Mouse (Mus musculus) thymus, postnatal 0 days (tissue): ENCODE results near the gene Dnaja3. TPM values are rescaled to one million over a fixed set of nuclear protein-coding genes. Genes with fewer than 3 reads are reported as not detected.

Source experiments
- DNase-seq: peaks from one replicate; pipeline ENCODE4 v3.0.0-alpha.2; 2015; ENCODE audit warnings: low spot score
- polyA plus RNA-seq: library from polyadenylated mRNA; unstranded; fragments of >200 nt; fragmentation: Nextera tagmentation; extraction: Ambion mirVana; gene quantifications from 2 replicates; pipeline ENCODE4 v1.2.1, GENCODE M21; 2015

Gene Dnaja3
- polyA plus RNA-seq, 1 experiment from 2014 or later: 47.3 TPM

DNA sequence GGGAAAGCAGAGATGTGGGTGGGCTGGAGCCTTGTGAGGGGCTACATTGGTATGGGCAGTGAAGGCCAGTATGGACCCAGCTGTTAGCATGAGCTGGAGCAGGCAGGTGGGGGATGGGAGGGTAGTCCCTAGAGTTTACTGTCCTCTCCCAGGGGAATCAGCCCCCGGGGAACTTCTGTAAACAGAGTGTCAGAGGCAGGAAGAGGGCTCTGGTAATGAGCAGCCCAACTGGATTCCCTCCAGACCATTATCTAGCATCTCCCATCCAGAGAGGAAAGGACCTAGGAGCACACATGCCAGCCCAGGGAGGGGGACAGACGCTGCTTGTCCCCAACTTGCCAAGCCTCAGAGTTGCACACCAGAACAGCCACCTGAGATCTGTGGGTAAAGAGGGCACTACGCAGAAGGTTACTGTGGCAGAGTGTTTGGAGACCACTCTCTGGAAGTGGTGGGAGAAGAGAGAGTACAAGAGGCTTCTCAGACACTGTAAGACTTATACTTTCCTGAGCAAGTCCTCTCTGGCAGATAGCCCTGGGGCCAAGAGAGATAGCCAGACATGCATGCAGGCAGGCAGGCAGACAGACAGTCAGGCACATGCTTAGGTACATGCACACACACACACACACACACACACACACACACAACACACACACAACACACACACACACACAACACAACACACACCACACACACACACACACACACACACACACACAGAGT is 1.5 kb downstream of the Dnaja3 start:
- DNase-seq: no peak

DNA sequence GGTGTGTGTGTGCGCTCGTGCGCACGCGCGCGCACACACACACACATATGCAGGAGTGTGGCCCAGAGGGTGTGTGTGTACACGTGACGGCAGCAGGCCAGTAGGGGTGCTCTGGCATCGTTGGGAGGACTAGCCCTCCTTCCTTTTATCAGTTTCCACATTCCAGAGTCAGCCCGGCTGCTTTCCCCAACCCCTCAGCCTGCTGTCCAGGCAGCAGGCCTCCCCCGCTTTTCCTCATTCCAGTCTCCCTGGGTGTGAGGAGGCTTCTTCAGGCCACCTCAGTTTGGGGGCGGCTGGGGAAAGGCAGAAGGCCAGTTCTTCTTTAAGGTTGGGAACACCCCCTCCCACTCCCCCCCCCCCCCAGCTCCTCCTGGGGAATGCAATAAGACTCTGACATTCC is 2.4 kb downstream of the Dnaja3 start:
- no peak for DNase-seq

DNA sequence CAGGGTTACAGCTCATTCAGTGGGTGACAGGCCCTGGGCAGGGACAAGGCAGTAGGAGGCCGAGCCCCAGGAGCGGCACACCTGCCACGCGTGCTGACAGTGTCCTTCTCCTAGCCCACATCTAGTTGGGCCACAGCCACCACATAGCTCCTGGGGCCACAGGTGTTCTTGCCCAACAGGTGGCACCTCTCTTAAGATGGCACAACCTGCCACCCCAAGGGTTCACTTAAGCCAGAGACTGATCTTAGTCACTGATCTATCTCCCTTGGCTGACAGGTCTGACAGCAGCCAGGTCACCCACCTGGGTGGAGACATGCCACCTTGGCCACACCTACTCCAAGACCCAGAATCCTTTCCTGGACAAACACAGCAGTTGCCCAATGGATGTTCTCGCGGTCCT is 3.1 kb downstream of the Dnaja3 start:
- no peak for DNase-seq

DNA sequence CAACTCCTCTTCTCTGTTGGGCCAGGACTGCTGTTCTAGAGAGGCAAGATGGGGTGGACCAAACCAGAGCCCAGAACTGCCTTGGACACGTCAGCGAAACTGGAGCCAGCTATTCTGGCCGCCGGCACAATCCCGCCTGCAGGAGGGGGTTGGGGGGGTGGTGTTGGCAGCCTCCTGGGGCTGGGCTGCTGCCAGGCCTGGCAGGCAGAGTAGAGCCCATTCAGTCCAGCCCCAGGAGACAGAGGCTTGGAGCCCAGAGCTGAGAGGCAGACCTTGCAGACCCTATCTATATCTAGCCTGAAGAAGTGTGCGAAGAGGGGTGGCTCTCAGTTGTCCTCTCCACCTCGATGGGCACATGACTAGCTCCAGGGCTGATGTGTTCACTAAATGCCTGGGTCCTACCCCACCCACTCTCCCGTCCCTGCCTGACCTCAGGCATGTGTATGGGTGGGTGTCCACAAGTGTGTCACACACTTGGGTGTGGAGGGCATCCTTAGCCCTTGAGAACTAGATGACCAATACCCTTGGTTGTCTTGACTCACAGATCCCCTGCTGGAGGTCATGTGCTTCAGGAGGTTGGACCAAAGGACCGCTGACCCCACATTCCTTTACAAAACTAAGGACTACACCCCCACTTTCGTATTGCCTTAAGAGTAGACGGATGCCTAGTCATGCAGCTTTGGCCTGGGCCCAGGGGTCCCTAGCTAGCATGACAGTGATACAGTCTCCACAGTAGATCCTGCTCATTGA is 4.1 kb downstream of the Dnaja3 start:
- no peak for DNase-seq

DNA sequence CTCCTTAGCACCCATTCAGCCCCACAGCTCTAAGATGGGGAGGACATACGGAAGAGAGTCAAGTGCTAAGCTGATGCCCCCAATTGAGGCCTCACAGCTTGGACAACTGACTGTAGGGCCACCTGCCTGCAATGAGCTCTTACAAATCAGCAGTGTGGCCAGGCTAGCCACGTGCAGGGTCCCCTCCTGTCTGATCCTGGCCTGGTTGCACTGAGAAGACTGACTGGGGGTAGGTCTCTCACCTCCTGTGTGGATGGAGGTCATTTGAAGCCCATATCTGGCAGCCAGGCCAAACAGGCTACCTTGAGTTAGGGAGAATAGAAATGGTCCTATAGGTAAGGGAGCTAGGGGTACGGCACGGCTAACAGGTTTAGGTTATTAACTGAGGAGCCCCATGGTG is 6.1 kb downstream of the Dnaja3 start:
- DNase-seq: no peak

DNA sequence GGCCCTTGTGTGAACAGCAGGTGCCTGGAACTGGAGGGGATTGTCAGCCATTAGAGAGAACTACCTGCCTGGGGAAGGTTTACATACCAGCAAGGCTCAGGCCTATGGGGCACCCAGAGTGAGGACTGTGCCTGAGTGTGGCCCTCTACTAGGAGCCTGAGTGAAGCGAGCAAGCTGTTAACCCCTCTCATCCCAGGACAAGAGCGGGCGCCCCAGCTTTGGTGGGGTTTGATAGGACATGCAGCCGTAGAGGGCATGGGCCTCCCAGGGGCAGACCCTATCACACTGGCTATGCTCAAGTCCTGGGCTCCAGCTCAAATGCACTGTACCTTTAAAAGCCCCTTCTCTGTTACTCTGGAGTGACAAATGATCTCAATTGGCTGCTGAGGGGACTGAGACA is 7.0 kb downstream of the Dnaja3 start:
- no peak for DNase-seq

DNA sequence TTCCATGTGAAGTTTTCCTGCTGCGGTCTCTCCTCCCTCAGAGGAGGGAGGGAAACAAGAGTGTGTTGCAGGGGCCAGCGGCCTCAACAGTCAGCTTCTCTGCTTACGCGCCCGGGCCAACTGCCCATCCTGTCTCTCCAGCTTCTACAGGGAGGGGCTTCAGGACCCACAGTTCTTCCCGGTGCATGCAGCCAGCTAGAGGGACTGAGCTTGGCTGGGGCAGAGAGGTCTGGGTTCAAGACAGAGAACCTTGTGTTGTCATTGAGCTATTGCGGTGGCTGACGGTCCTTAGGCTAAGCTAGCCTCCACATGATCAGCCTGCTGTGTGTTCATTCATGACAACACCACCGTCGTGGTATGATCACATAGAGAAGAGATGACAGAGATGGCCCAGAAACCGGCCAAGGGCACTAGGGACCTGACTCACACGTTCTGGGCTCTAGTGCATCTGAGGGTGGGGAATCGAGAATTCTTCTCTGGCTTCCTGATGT is 7.9 kb downstream of the Dnaja3 start:
- DNase-seq: no peak

DNA sequence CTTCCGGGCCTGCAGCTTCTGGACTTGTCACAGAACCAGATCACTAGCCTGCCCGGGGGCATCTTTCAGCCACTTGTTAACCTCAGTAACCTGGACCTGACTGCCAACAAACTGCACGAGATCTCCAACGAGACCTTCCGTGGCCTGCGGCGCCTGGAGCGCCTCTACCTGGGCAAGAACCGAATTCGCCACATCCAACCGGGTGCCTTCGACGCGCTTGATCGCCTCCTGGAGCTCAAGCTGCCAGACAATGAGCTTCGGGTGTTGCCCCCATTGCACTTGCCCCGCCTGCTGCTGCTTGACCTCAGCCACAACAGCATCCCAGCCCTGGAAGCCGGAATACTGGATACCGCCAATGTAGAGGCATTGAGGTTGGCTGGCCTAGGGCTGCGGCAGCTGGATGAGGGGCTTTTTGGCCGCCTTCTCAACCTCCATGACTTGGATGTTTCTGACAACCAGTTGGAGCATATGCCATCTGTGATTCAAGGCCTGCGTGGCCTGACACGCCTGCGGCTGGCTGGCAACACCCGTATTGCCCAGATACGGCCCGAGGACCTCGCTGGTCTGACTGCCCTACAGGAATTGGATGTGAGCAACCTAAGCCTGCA is 8.7 kb downstream of the Dnaja3 start:
- no peak for DNase-seq

DNA sequence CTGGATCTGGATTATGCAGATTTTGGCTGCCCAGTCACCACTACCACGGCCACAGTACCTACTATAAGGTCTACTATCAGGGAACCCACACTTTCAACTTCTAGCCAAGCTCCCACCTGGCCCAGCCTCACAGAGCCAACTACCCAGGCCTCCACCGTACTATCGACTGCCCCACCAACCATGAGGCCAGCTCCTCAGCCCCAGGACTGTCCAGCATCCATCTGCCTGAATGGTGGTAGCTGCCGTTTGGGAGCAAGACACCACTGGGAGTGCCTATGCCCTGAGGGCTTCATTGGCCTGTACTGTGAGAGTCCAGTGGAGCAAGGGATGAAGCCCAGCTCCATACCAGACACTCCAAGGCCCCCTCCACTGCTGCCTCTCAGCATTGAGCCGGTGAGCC is 9.4 kb downstream of the Dnaja3 start:
- DNase-seq: no peak

DNA sequence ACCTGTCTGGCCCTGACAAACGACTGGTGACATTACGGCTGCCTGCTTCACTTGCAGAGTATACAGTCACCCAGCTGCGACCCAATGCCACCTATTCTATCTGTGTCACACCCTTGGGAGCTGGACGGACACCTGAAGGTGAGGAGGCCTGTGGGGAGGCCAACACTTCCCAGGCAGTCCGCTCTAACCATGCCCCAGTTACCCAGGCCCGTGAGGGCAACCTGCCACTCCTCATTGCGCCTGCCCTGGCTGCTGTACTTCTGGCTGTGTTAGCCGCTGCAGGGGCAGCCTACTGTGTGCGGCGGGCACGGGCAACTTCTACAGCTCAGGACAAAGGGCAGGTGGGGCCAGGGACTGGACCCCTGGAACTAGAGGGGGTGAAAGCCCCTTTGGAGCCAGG is 9.9 kb downstream of the Dnaja3 start:
- no peak for DNase-seq

DNA sequence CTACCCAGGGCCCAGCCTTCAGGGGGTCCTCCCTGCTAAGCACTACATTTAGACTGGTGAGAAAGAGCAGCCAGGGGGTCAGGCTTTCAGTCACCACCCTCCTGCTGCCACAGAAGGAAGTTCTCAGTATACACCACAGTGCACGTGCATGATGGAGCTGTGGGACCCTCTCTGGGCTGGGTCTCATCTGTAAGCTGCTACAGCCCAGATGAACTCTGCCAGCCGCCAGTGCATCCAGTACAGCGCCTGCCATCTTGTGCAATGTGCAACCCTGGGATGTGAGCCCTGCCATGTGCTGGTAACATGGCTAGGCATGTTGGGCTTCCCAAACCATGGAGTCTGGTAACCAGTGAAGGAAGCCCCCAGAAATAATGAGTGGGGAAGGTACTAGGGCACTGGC is 10.4 kb downstream of the Dnaja3 start:
- no peak for DNase-seq

DNA sequence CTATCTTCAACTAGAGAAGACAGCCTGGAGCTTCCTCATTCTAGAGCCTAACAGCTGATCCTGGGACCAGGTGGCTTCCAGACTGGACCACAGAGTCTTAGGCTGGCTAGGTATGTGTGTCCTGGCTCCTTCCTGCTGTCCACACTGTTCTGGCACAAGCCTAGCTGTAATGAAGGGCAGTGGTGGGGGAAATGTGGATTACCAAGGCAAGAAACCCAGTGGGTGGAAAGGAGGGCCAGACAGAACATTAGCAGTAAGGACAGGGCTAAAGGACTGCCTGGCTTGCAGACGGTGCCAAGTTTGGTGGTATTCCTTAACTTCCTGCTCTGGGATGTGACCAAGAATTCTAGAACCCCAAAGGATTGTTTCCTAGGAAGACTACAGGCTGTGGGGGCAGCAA is 11.3 kb downstream of the Dnaja3 start:
- no peak for DNase-seq

DNA sequence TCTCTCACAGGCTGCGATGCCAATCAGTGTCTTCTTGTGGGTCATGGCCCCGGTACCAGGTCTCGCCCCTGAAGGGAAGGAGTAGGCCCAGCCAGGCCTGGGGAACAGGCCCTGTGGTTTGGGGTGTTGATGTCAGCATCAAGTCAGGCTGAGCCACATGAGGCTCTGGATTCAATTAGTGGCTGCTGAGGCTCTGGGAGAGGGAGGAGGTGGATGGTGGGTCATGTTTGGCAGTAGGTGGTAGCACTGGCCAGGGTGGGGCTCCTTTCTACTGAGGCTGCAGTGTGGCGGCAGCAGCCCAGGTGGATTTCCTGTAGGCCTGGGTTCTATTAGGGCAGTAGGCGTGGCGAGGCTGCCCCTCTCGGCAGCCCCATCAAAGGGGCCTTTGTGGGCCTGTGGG is 11.8 kb downstream of the Dnaja3 start:
- DNase-seq: no peak

DNA sequence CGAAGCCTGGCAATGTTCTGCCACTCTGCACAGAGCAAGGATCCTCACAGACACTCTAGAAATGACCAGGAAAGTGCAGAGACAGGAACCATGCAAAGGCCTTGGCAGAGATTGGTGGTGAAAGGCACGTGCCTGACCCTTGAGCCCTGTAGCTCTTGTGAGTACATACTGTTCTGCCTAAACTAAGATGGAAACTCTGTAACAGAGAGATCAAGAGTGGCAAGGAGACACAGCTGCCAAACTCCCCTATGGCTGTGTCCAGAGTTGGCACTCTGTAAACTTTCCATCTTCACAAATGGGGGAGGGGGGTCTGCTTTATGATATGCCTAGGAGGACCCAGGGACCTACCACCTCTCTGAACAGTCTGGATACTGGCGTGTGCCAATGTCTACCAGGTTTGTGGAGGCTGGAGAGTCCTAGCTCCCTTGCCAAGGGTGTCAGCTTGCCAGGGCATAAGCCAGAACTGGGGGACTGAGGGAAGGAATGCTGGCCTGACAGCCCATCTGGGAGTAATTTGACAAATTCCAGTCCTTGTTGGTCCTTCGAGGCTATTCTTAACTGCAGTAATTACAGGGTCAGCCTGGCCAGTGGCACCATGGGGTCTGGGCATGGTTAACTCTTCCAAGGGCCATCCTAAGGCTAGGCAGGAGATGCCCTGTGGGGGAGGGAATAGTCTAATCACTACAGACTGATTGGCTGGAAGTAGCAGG is 13.1 kb downstream of the Dnaja3 start:
- no peak for DNase-seq

DNA sequence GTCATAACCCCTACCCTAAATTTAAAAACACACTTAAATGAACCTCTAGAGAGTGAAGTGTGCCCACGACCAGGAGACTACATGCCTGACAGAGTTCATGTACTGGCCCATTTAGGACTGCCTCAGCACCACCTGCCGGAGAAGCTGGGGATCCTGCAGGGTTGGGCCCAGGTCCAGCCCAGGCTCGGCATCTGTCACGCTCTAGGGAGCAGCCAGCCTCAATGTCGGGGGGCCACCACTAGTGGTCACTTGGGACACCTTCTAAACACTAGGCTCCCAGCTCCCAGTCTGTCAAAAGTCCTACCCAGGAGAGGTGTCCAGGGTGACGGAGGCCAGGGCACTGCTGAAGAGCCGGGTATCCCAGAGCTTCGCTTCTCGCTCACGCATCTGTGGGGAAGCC is 14.9 kb downstream of the Dnaja3 start:
- no peak for DNase-seq

DNA sequence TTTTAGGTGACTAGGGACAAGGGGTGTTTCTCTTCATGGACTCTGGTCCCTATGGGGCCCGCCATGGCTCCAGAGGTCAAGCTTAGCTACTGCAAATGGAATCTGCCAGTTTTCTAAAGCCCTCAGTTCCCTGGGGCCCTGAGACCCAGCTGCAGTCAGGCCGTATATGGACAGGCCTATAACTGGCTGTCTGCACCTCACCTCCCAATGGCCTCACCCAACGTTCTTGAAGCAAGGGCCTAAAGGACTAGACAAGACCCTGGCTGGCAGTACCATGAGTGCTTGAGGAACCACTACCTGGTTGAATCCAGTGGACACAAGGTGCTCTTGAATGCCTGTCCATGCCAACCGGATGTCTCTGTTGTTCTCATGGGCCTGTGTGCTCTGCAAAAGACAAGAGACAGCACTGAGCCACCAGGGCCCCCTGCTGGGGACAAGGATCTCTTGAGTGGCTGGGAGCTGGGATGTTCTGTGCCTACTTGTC is 15.5 kb downstream of the Dnaja3 start:
- no peak for DNase-seq

DNA sequence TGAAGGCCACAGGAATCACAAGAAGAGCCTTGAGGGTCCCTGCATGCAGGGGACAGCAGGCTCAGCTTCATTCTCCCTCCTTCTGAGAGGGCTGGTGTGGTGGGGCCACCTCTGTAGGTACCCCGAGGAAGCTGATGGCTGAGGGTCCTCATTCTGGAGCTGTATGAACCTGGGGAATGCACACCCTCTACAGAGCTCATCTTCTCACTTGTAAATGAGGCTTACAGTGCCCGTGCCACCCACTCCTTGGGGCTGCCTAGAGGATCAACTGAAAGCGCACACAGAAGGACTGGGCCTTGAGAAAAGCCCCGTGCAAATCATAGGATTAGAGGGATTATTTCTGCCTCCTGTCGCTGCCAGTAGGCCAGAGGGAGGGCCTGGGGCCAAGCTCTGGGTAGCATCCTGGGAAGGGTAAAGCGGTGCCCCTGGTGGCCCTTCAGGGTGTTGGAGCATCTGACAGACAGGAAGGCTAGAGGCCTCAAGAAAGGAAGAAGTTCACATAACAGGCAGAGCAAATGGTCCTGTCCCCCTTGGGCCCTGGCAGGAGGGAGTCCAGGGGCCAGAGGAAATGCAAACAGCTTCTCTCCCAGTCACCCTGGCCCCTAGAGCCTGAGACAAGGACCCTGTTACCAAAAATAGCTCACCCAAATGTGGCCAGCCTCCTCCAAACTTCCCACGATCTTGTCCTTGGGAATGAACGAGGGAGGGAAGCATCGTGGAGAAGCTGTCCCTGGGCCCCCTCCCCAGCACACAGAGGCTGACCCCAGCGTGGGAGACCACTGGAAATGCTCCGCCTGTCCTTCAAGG is 16.2 kb downstream of the Dnaja3 start:
- DNase-seq: no peak

DNA sequence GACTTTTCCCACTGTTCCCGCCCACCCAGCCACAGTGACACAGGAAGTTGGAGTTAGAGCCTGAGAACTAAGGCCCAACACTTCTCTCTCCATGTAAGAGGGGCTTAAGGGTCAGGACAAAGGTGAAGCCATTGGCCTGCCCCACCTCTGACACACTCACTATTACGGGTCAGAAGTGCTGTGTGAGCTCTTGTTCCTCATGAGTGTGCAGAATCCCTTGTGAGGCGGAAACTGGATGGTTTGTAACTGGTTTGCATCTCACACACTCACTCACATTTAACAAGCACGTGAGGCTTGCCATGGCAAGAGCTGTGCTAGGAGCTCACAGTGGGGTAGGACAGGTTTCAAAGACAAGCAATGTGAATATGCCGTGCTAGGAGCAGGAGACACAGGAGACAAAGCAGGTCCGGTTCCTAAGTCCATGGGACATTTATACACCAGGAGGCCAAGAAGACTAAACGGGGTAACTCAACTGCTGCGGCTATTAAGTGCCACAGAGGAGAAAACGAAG is 16.8 kb downstream of the Dnaja3 start:
- DNase-seq: no peak

DNA sequence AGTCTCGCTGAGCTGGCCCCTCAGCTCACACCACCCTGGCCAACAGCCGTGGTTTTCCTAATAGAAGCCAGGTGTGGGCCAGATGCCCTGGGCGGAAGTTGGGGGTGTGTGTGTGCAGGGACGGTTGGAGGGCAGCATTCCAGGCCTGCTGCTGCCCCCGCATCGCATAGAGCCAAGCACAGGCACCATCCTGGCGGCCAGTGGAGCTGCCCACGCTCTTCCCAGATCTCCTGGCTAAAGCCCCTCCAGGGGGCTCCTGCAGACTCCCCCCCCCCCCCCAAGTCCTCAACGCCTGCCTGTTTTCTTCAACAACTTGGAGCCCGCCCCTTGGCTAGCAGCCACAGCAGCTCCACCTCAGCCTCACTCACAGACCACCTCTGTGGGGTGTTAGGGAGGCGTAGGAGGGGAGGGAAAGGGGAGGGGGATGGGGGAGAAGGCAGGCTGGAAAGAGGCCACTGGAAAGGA is 19.0 kb downstream of the Dnaja3 start:
- DNase-seq: no peak

DNA sequence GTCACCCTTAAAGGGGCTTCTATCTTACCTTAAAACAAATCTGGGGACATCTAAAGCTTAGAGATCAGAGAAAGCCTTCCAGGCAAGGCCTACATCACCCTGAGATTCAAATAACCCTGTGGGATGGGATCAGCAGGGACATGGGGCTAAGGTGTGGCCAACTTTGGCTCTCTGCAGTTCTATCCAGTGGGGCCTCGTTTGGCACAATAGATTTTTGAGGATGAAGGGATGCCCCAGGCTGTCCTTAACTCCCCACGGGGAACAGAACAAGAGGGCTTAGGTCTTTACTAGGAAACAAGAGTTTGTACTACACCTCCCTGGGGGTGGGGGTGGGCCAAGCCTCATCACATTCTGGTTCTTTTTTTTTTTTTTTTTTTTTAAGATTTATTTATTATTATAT is 19.5 kb downstream of the Dnaja3 start:
- DNase-seq: no peak

DNA sequence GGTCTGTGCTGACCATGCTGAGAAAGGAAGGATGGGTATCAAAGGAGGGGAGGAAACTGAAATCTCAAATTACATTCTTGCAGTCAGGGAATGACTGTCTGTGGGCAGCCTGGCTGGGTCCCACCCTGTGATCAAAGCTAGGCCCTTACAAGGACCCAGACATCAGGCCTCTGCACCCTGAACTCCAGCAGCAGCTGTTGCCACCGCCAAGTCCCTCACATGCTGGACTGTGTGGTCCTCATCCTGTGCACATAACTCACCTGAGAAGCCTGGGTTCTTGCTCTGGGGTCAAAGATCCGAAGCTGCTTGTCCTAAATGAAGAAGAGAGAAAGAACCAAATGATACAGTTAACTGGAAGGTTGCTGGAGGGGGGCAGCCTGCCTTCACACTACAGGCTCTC is 21.8 kb downstream of the Dnaja3 start:
- no peak for DNase-seq
